Mouse (Mus musculus) B cell, adult 2 months (primary cell): ENCODE measurements around the gene Tspan18.

Experiments
- DNase-seq, 2 experiments: peaks; one replicate each; pipeline ENCODE4 v3.0.0; 2022

The Tspan18 gene

GRCm38 (mm10) chr2:93152191-93152601 is 182.1 kb downstream of the Tspan18 start:
- DNase-seq, result no peak
